Comparison of ENCODE assay signal across 19 mouse cellular contexts in the genomic region with DNA sequence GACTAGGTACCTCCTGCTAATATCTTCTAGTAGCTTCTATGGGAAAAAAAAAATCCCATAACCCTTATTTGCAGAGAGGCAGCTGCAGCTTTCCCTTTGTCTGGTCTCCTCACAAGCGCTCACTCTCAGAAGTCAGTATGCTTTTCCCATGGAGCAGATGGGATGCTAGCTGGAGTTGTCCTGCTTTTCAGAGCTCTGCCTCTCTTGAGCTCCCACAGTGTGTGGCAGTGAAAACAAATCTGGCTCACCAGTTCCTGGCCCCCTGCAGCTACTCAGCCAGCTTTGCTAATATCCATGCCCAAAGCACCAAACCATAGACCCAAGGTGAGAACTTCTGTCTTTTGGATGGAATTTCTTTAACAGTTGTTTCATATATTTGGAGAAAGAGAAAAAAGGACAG.
A peak's percentile ranks its signal among the peaks of the same experiment; 100 is the strongest.
DNase-seq lines count a peak whose midpoint lies in the region; ATAC-seq and TF ChIP-seq lines count a peak whose summit lies in the region.
"Had no signal": no experiment of that assay in that cellular context is flagged by ENCODE, and none has a peak within 500 bp of the region (broad histone marks: within the 10 kb centered on the region; RNA-seq: fewer than 3 reads in every experiment).

No protein-coding gene starts in this region.

- WGBS in forebrain, embryonic 14.5 days, result 67% methylated on average over 1 of the region's 1 CpGs
- 70% methylated on average over 1 of the region's 1 CpGs for WGBS in forebrain, embryonic 12.5 days
- WGBS in stomach, postnatal 0 days, result 91% methylated on average over 1 of the region's 1 CpGs

- H3K36me3 ChIP-seq in forebrain, embryonic 14.5 days (ENCODE audit: control insufficient read depth, insufficient read depth, low read length), result no peaks in the 10 kb centered on the region
- no peaks in the 10 kb centered on the region for H3K36me3 ChIP-seq in forebrain, embryonic 12.5 days (replicated peaks)
- H3K36me3 ChIP-seq in stomach, postnatal 0 days (ENCODE audit: control insufficient read depth, insufficient read depth, low read length), result no peaks in the 10 kb centered on the region
- H3K36me3 ChIP-seq: embryonic facial prominence, embryonic 13.5 days; limb, embryonic 10.5 days; neural tube, embryonic 13.5 days had no signal

- no peaks in the 10 kb centered on the region for H3K9me3 ChIP-seq in forebrain, embryonic 14.5 days (replicated peaks; ENCODE audit: control insufficient read depth, low read length)
- no peaks in the 10 kb centered on the region for H3K9me3 ChIP-seq in forebrain, embryonic 12.5 days
- H3K9me3 ChIP-seq in stomach, postnatal 0 days (ENCODE audit: control insufficient read depth, low read length), result no peaks in the 10 kb centered on the region
- H3K9me3 ChIP-seq: embryonic facial prominence, embryonic 13.5 days; limb, embryonic 10.5 days; neural tube, embryonic 13.5 days had no signal

- TF ChIP-seq EP300 in stomach, postnatal 0 days (optimal IDR thresholded peaks at IDR 0.05), result no peak

- no peak overlapping the region for H3K4me3 ChIP-seq in forebrain, embryonic 14.5 days (ENCODE audit: low read depth, low read length)
- H3K4me3 ChIP-seq in forebrain, embryonic 12.5 days (replicated peaks), result no peak overlapping the region
- H3K4me3 ChIP-seq in stomach, postnatal 0 days (ENCODE audit: low read depth, low read length), result no peak overlapping the region
- H3K4me3 ChIP-seq: embryonic facial prominence, embryonic 13.5 days; limb, embryonic 10.5 days; neural tube, embryonic 13.5 days had no signal

- no peak overlapping the region for H3K27ac ChIP-seq in forebrain, embryonic 14.5 days (ENCODE audit: low read depth, low read length)
- H3K27ac ChIP-seq in forebrain, embryonic 12.5 days, result no peak overlapping the region
- no peak overlapping the region for H3K27ac ChIP-seq in stomach, postnatal 0 days (replicated peaks)
- H3K27ac ChIP-seq: embryonic facial prominence, embryonic 13.5 days; hindbrain, embryonic 14.5 days; limb, embryonic 10.5 days; macrophage; neural tube, embryonic 13.5 days had no signal

- DNase-seq in forebrain, embryonic 14.5 days (ENCODE audit: low spot score), result peak; percentile 22
- peak; percentile 28 to 53 for DNase-seq in right cerebral cortex, postnatal 10 days (ENCODE audit: low spot score in 2 of 2)
- DNase-seq in right cerebral cortex, postnatal 36 days (ENCODE audit: low spot score in 2 of 2), result no peak
- peak; percentile 25 to 61 for DNase-seq in layer of hippocampus, adult 18-20 months (ENCODE audit: low spot score in 2 of 2)
- no peak for DNase-seq in stomach, postnatal 0 days (ENCODE audit: low spot score)
- DNase-seq in embryo, embryonic 10 days (ENCODE audit: low spot score), result no peak
- DNase-seq: heart, adult 18-20 months; lung, adult 2 months; thymus, adult 2 months had no signal

- TF ChIP-seq CTCF in stomach, postnatal 0 days (IDR thresholded peaks at IDR 0.05; ENCODE audit: low read depth), result no peak

- H3K27me3 ChIP-seq in forebrain, embryonic 14.5 days (replicated peaks; ENCODE audit: control insufficient read depth, insufficient read depth, low read length), result no peaks in the 10 kb centered on the region
- peaks cover 11% of the 10 kb centered on the region for H3K27me3 ChIP-seq in forebrain, embryonic 12.5 days
- H3K27me3 ChIP-seq in stomach, postnatal 0 days (ENCODE audit: control insufficient read depth, insufficient read depth, low read length), result no peaks in the 10 kb centered on the region
- H3K27me3 ChIP-seq: embryonic facial prominence, embryonic 13.5 days had no signal

- no peaks in the 10 kb centered on the region; the same call in 1 of the 2 replicates for H3K4me1 ChIP-seq in forebrain, embryonic 14.5 days (ENCODE audit: control insufficient read depth, insufficient read depth, low read length)
- H3K4me1 ChIP-seq in forebrain, embryonic 12.5 days, result no peaks in the 10 kb centered on the region
- no peaks in the 10 kb centered on the region; the same call in 1 of the 2 replicates for H3K4me1 ChIP-seq in stomach, postnatal 0 days (replicated peaks; ENCODE audit: control insufficient read depth, insufficient read depth)
- H3K4me1 ChIP-seq: embryonic facial prominence, embryonic 13.5 days; limb, embryonic 10.5 days; neural tube, embryonic 13.5 days had no signal

- no peak overlapping the region for H3K9ac ChIP-seq in forebrain, embryonic 14.5 days (ENCODE audit: low read length)
- no peak overlapping the region for H3K9ac ChIP-seq in forebrain, embryonic 12.5 days
- H3K9ac ChIP-seq in stomach, postnatal 0 days (ENCODE audit: low read length), result no peak overlapping the region
- H3K9ac ChIP-seq: embryonic facial prominence, embryonic 13.5 days; hindbrain, embryonic 14.5 days; neural tube, embryonic 13.5 days had no signal

- H3K4me2 ChIP-seq in forebrain, embryonic 14.5 days (ENCODE audit: low read length), result no peak overlapping the region
- H3K4me2 ChIP-seq in forebrain, embryonic 12.5 days, result no peak overlapping the region
- H3K4me2 ChIP-seq in stomach, postnatal 0 days (replicated peaks; ENCODE audit: low read depth), result no peak overlapping the region
- H3K4me2 ChIP-seq: embryonic facial prominence, embryonic 13.5 days; hindbrain, embryonic 14.5 days; liver, embryonic 11.5 days; midbrain, embryonic 11.5 days; neural tube, embryonic 13.5 days had no signal

- ATAC-seq in forebrain, embryonic 14.5 days, result peak; percentile 37; the same call in 1 of the 2 replicates
- no peak for ATAC-seq in forebrain, embryonic 12.5 days (ENCODE audit: low FRiP score)
- no peak for ATAC-seq in stomach, postnatal 0 days (ENCODE audit: low FRiP score, low TSS enrichment)
- no peak for ATAC-seq in activated CD4-positive, CD25-positive, alpha-beta regulatory T cell, adult 4 months
- ATAC-seq: intestine, embryonic 16.5 days had no signal

Comparison
In these comparisons a context has a peak if more than half of its experiments do, and no peak if none do; other contexts are left out.
1. DNase-seq: peak in forebrain, embryonic 14.5 days (single experiment), right cerebral cortex, postnatal 10 days (2 of 2) and layer of hippocampus, adult 18-20 months (2 of 2); none in right cerebral cortex, postnatal 36 days (0 of 2), stomach, postnatal 0 days (single experiment) and embryo, embryonic 10 days (single experiment).